Mouse (Mus musculus): ENCODE results near the gene Sox3. TPM values are rescaled to one million over a fixed set of nuclear protein-coding genes. Genes with fewer than 3 reads are reported as not detected.

Sox3 gene
- polyA plus RNA-seq (2012; fragmentation: generic; extraction: Trizol) = not detected
- long read RNA-seq, experiment 1 = 0 reads
- long read RNA-seq, experiment 2 = 0 reads

- no peak within 1 kb of the TSS for H3ac ChIP-seq (ENCODE audit: control insufficient read depth, insufficient read length, low read depth)
- TF ChIP-seq MAX (IDR thresholded peaks at IDR 0.05) (no peak), FOSL1 (IDR thresholded peaks at IDR 0.05; ENCODE audit: insufficient read depth, low read length, poor library complexity, severe bottlenecking) (no peak), USF1 (IDR thresholded peaks at IDR 0.05; ENCODE audit: low read depth) (no peak), CEBPB (IDR thresholded peaks at IDR 0.05; ENCODE audit: low read depth) (no peak), MYOD1 (IDR thresholded peaks at IDR 0.05; ENCODE audit: control insufficient read depth, insufficient read length, low read depth) (no peak), MYOG (IDR thresholded peaks at IDR 0.05; ENCODE audit: control insufficient read depth, extremely low read depth, insufficient read length) (no peak), CTCF (IDR thresholded peaks at IDR 0.05; ENCODE audit: control insufficient read depth, insufficient read depth, insufficient read length) (no peak)
- H3K27me3 ChIP-seq (ENCODE audit: control insufficient read depth, insufficient read depth, insufficient read length) = no peaks in the 10 kb centered on the region
- H3K79me3 ChIP-seq (ENCODE audit: low read depth) = no peaks in the 10 kb centered on the region
- no peaks in the 10 kb centered on the region for H3K36me3 ChIP-seq (ENCODE audit: control insufficient read depth, insufficient read depth)
- no peak within 1 kb of the TSS for H3K4me3 ChIP-seq (ENCODE audit: insufficient read depth, poor library complexity, severe bottlenecking)
- no peaks in the 10 kb centered on the region for H3K79me2 ChIP-seq (ENCODE audit: control insufficient read depth, insufficient read depth)
Measured at GRCm38 (mm10) chrX:60892801-60893681, at the start of gene Sox3. Gene Sox3 (minus strand): TSS chrX:60893430.

DNA sequence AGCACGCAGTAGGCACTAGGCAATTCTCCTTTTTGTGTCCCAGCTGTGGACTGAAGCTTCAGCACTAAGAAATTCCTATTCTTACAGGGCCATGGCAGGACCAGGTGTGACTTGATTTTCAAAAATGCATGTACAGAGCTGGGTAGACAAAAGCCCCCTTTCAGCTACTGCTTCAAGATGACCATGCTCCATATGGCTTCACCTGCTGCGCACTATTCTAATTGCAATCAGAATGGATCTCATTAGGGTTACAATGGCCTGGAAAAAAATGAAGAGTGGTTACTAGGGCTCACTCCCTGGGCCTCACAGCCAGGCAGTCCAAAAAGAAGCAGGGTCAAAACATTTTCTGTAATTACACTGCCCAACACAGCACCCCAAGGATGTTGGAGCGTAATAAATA, 47.0 kb upstream of the Sox3 start:
- H3K36me3 ChIP-seq (ENCODE audit: control insufficient read depth, insufficient read depth) = no peaks in the 10 kb centered on the region
- no peaks in the 10 kb centered on the region for H3K79me2 ChIP-seq (ENCODE audit: control insufficient read depth, insufficient read depth)
- no peaks in the 10 kb centered on the region for H3K27me3 ChIP-seq (ENCODE audit: control insufficient read depth, insufficient read depth, insufficient read length)
- no peak overlapping the region for H3K4me3 ChIP-seq (ENCODE audit: insufficient read depth, poor library complexity, severe bottlenecking)
- TF ChIP-seq FOSL1 (IDR thresholded peaks at IDR 0.05; ENCODE audit: insufficient read depth, low read length, poor library complexity, severe bottlenecking) (no peak), CEBPB (IDR thresholded peaks at IDR 0.05; ENCODE audit: low read depth) (no peak), USF1 (IDR thresholded peaks at IDR 0.05; ENCODE audit: low read depth) (no peak), MYOG (IDR thresholded peaks at IDR 0.05; ENCODE audit: control insufficient read depth, extremely low read depth, insufficient read length) (no peak), CTCF (IDR thresholded peaks at IDR 0.05; ENCODE audit: control insufficient read depth, insufficient read depth, insufficient read length) (no peak), MYOD1 (IDR thresholded peaks at IDR 0.05; ENCODE audit: control insufficient read depth, insufficient read length, low read depth) (no peak), MAX (IDR thresholded peaks at IDR 0.05) (no peak)
- H3ac ChIP-seq (ENCODE audit: control insufficient read depth, insufficient read length, low read depth) = no peak overlapping the region
- H3K79me3 ChIP-seq (ENCODE audit: low read depth) = no peaks in the 10 kb centered on the region

- Histone ChIP-seq H3K79me2 (ENCODE audit: control insufficient read depth, insufficient read depth) (no peaks in the 10 kb centered on the region), H3K79me3 (ENCODE audit: low read depth) (no peaks in the 10 kb centered on the region), H3K36me3 (ENCODE audit: control insufficient read depth, insufficient read depth) (no peaks in the 10 kb centered on the region), H3K27me3 (ENCODE audit: control insufficient read depth, insufficient read depth, insufficient read length) (no peaks in the 10 kb centered on the region), H3ac (ENCODE audit: control insufficient read depth, insufficient read length, low read depth) (no peak overlapping the region), H3K4me3 (ENCODE audit: insufficient read depth, poor library complexity, severe bottlenecking) (no peak overlapping the region)
- no peak for TF ChIP-seq MAX (IDR thresholded peaks at IDR 0.05)
- TF ChIP-seq FOSL1 (IDR thresholded peaks at IDR 0.05; ENCODE audit: insufficient read depth, low read length, poor library complexity, severe bottlenecking) = no peak
- no peak for TF ChIP-seq CTCF (IDR thresholded peaks at IDR 0.05; ENCODE audit: control insufficient read depth, insufficient read depth, insufficient read length)
- no peak for TF ChIP-seq CEBPB (IDR thresholded peaks at IDR 0.05; ENCODE audit: low read depth)
- TF ChIP-seq MYOG (IDR thresholded peaks at IDR 0.05; ENCODE audit: control insufficient read depth, extremely low read depth, insufficient read length) = no peak
- TF ChIP-seq MYOD1 (IDR thresholded peaks at IDR 0.05; ENCODE audit: control insufficient read depth, insufficient read length, low read depth) = no peak
- TF ChIP-seq USF1 (IDR thresholded peaks at IDR 0.05; ENCODE audit: low read depth) = no peak
Measured at GRCm38 (mm10) chrX:60899546-60899945, 6.3 kb upstream of the Sox3 start.

- H3K79me3 ChIP-seq (ENCODE audit: low read depth) = no peaks in the 10 kb centered on the region
- no peaks in the 10 kb centered on the region for H3K36me3 ChIP-seq (ENCODE audit: control insufficient read depth, insufficient read depth)
- H3K79me2 ChIP-seq (ENCODE audit: control insufficient read depth, insufficient read depth) = no peaks in the 10 kb centered on the region
- H3ac ChIP-seq (ENCODE audit: control insufficient read depth, insufficient read length, low read depth) = no peak overlapping the region
- no peak overlapping the region for H3K4me3 ChIP-seq (ENCODE audit: insufficient read depth, poor library complexity, severe bottlenecking)
- TF ChIP-seq CTCF (IDR thresholded peaks at IDR 0.05; ENCODE audit: control insufficient read depth, insufficient read depth, insufficient read length) = no peak
- no peak for TF ChIP-seq MYOG (IDR thresholded peaks at IDR 0.05; ENCODE audit: control insufficient read depth, extremely low read depth, insufficient read length)
- no peak for TF ChIP-seq CEBPB (IDR thresholded peaks at IDR 0.05; ENCODE audit: low read depth)
- TF ChIP-seq USF1 (IDR thresholded peaks at IDR 0.05; ENCODE audit: low read depth) = no peak
- TF ChIP-seq MYOD1 (IDR thresholded peaks at IDR 0.05; ENCODE audit: control insufficient read depth, insufficient read length, low read depth) = no peak
- no peak for TF ChIP-seq MAX (IDR thresholded peaks at IDR 0.05)
- no peak for TF ChIP-seq FOSL1 (IDR thresholded peaks at IDR 0.05; ENCODE audit: insufficient read depth, low read length, poor library complexity, severe bottlenecking)
- no peaks in the 10 kb centered on the region for H3K27me3 ChIP-seq (ENCODE audit: control insufficient read depth, insufficient read depth, insufficient read length)
Measured at GRCm38 (mm10) chrX:60898641-60899040, 5.4 kb upstream of the Sox3 start.

DNA sequence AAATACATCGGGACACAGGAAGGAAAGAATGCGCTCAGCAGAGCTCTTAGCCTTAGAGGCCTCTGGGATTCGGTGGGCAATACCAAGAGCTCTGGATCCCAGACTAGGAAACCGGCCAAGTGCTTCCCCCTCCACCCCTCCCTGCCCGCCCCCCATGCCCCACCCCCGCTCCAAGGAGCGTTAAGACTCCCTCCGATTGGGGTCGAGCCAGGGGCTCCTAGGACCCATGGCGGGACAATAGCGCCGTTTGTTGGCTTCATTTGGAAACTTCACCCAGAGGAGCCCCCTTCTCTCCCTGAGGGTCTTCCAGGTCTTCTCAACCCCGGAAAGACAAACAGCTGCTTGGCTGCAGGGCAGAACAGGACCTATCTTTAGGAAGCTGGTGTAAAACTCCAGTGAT, 3.1 kb upstream of the Sox3 start:
- H3K79me2 ChIP-seq (ENCODE audit: control insufficient read depth, insufficient read depth) = no peaks in the 10 kb centered on the region
- H3K4me3 ChIP-seq (ENCODE audit: insufficient read depth, poor library complexity, severe bottlenecking) = no peak overlapping the region
- no peak for TF ChIP-seq MYOD1 (IDR thresholded peaks at IDR 0.05; ENCODE audit: control insufficient read depth, insufficient read length, low read depth)
- TF ChIP-seq CTCF (IDR thresholded peaks at IDR 0.05; ENCODE audit: control insufficient read depth, insufficient read depth, insufficient read length) = no peak
- TF ChIP-seq USF1 (IDR thresholded peaks at IDR 0.05; ENCODE audit: low read depth) = no peak
- no peaks in the 10 kb centered on the region for H3K36me3 ChIP-seq (ENCODE audit: control insufficient read depth, insufficient read depth)
- H3ac ChIP-seq (ENCODE audit: control insufficient read depth, insufficient read length, low read depth) = no peak overlapping the region
- no peaks in the 10 kb centered on the region for H3K27me3 ChIP-seq (ENCODE audit: control insufficient read depth, insufficient read depth, insufficient read length)
- H3K79me3 ChIP-seq (ENCODE audit: low read depth) = no peaks in the 10 kb centered on the region

Data from C2C12 (cell line).